Mouse (Mus musculus): ENCODE measurements at regions not wholly inside any gene's neighbourhood (a gene's known extent, or its start where the extent isn't known, plus 50 kb on each side); places are given as distances from the start of the nearest gene placed in this dataset.
"Not testable (repeated sequence)": the region's sequence is repeated elsewhere in the genome, so short reads cannot be mapped to it uniquely, and the experiment has no call there.

- not testable (repeated sequence) for DNase-seq (ENCODE audit: low read depth)
Observed at GRCm38 (mm10) chr13:16490680-16491079, 479.0 kb downstream of the Inhba start.

GRCm38 (mm10) chr13:16498052-16498451 lies 486.4 kb downstream of the Inhba start:
- no peak for DNase-seq (ENCODE audit: low read depth)

GRCm38 (mm10) chr13:16512876-16513275 lies 501.2 kb downstream of the Inhba start:
- DNase-seq (ENCODE audit: low read depth), result no peak

- DNase-seq (ENCODE audit: low read depth), result no peak
Observed at GRCm38 (mm10) chr13:16515195-16515594, 503.5 kb downstream of the Inhba start.

- DNase-seq (ENCODE audit: low read depth), result no peak
Observed at GRCm38 (mm10) chr13:16529036-16529435, 517.4 kb downstream of the Inhba start.

- no peak for DNase-seq (ENCODE audit: low read depth)
Observed at GRCm38 (mm10) chr13:16543771-16544170, 532.1 kb downstream of the Inhba start.

GRCm38 (mm10) chr13:16550060-16550459 lies 538.4 kb downstream of the Inhba start:
- DNase-seq (ENCODE audit: low read depth), result no peak

GRCm38 (mm10) chr13:16564988-16565387 lies 553.3 kb downstream of the Inhba start:
- DNase-seq (ENCODE audit: low read depth), result no peak

GRCm38 (mm10) chr13:16574069-16574468 lies 562.4 kb downstream of the Inhba start:
- no peak for DNase-seq (ENCODE audit: low read depth)

GRCm38 (mm10) chr13:16586286-16586685 lies 574.6 kb downstream of the Inhba start:
- no peak for DNase-seq (ENCODE audit: low read depth)

GRCm38 (mm10) chr13:16619755-16620154 lies 608.1 kb downstream of the Inhba start:
- DNase-seq (ENCODE audit: low read depth), result no peak

GRCm38 (mm10) chr13:16626584-16626983 lies 614.9 kb downstream of the Inhba start:
- no peak for DNase-seq (ENCODE audit: low read depth)

GRCm38 (mm10) chr13:16633445-16634092 lies 621.9 kb downstream of the Inhba start:
- no peak for DNase-seq (ENCODE audit: low read depth)

- DNase-seq (ENCODE audit: low read depth), result no peak
Observed at GRCm38 (mm10) chr13:16636251-16636650, 624.6 kb downstream of the Inhba start.

GRCm38 (mm10) chr13:16641611-16642449 lies 630.2 kb downstream of the Inhba start:
- no peak for DNase-seq (ENCODE audit: low read depth)

- DNase-seq (ENCODE audit: low read depth), result no peak
Observed at GRCm38 (mm10) chr13:16642450-16642994, 630.9 kb downstream of the Inhba start.

GRCm38 (mm10) chr13:16645311-16645710 lies 633.7 kb downstream of the Inhba start:
- DNase-seq (ENCODE audit: low read depth), result no peak

GRCm38 (mm10) chr13:16646056-16646455 lies 634.4 kb downstream of the Inhba start:
- no peak for DNase-seq (ENCODE audit: low read depth)

GRCm38 (mm10) chr13:16646649-16647048 lies 635.0 kb downstream of the Inhba start:
- no peak for DNase-seq (ENCODE audit: low read depth)

GRCm38 (mm10) chr13:16656110-16656509 lies 644.5 kb downstream of the Inhba start:
- DNase-seq (ENCODE audit: low read depth), result no peak

- no peak for DNase-seq (ENCODE audit: low read depth)
Observed at GRCm38 (mm10) chr13:16659894-16660293, 648.2 kb downstream of the Inhba start.

- no peak for DNase-seq (ENCODE audit: low read depth)
Observed at GRCm38 (mm10) chr13:16668652-16669051, 657.0 kb downstream of the Inhba start.

GRCm38 (mm10) chr13:16669281-16669680 lies 657.6 kb downstream of the Inhba start:
- DNase-seq (ENCODE audit: low read depth), result no peak
